Mouse (Mus musculus) stomach, embryonic 16.5 days (tissue): ENCODE results near the gene Tcf7. TPM values are rescaled to one million over a fixed set of nuclear protein-coding genes. Genes with fewer than 3 reads are reported as not detected.

ENCODE experiments used
- ATAC-seq: fragments of 200-750 bp; cut with Nextera tagmentation; 2 replicates; pipeline ENCODE4 v1.8.0; 2017; ENCODE audit warnings: moderate number of reproducible peaks, moderate TSS enrichment; ENCODE audit not compliant: insufficient read depth, low FRiP score
- H3K27ac ChIP-seq: fragments of 300-500 bp; sonication (generic); 2 replicates; pipeline ENCODE4 v1.5.1; 2014; ENCODE audit warnings: low read length
- H3K27me3 ChIP-seq: fragments of 300-500 bp; sonication (generic); 2 replicates; pipeline ENCODE4 v1.6.1; 2014; ENCODE audit warnings: low read length, control low read depth, mixed read lengths; ENCODE audit not compliant: control insufficient read depth, insufficient read depth
- H3K36me3 ChIP-seq: fragments of 300-500 bp; sonication (generic); 2 replicates; pipeline ENCODE4 v1.6.1; 2014; ENCODE audit warnings: low read length; ENCODE audit not compliant: control insufficient read depth, insufficient read depth
- H3K4me1 ChIP-seq: fragments of 300-500 bp; sonication (generic); 2 replicates; pipeline ENCODE4 v1.6.1; 2014; ENCODE audit warnings: low read length, control low read depth, mixed read lengths; ENCODE audit not compliant: control insufficient read depth, insufficient read depth
- H3K4me2 ChIP-seq: fragments of 300-500 bp; sonication (generic); 2 replicates; pipeline ENCODE4 v1.6.1; 2014; ENCODE audit warnings: low read depth, low read length, mixed read lengths
- H3K4me3 ChIP-seq: fragments of 300-500 bp; sonication (generic); replicated peaks from 2 replicates; pipeline ENCODE4 v1.5.1; 2014; ENCODE audit warnings: mild to moderate bottlenecking, low read length
- H3K9ac ChIP-seq: fragments of 300-500 bp; sonication (generic); 2 replicates; pipeline ENCODE4 v1.6.1; 2014; ENCODE audit warnings: low read length
- H3K9me3 ChIP-seq: fragments of 300-500 bp; sonication (generic); replicated peaks from 2 replicates; pipeline ENCODE4 v1.6.1; 2016; ENCODE audit warnings: low read length, control low read depth; ENCODE audit not compliant: control insufficient read depth
- WGBS: fragments of 180-500 bp; shearing (Covaris S2); extraction: QIAGEN DNeasy Blood & Tissue Kit; methylation state at CpG from one replicate; pipeline ENCODE4 v1.1.7; 2014; 5-methylcytosine and 5-hydroxymethylcytosine counted together
- polyA plus RNA-seq: library from polyadenylated mRNA; unstranded; fragments of >200 nt; fragmentation: Nextera tagmentation; extraction: Ambion mirVana; gene quantifications from 2 replicates; pipeline ENCODE4 v1.2.1, GENCODE M21; 2015

Gene Tcf7
- polyA plus RNA-seq, 1 experiment from 2014 or later: 2.8 TPM

- WGBS: 73% methylated on average over 14 of the region's 14 CpGs
Observed at GRCm38 (mm10) chr11:52310709-52311108, 27.9 kb upstream of the Tcf7 start.

GRCm38 (mm10) chr11:52309487-52309886, 26.7 kb upstream of the Tcf7 start:
- WGBS: 54% methylated on average over 3 of the region's 3 CpGs
- H3K4me1 ChIP-seq: 0 out of 2 replicates have a peak, but pooled peaks cover under 1% of the 10 kb centered on the region
- H3K27me3 ChIP-seq: no peaks in the 10 kb centered on the region
- H3K4me2 ChIP-seq: no peak overlapping the region
- H3K9ac ChIP-seq: no peak overlapping the region
- H3K27ac ChIP-seq: no peak overlapping the region
- no peak overlapping the region for H3K4me3 ChIP-seq
- no peaks in the 10 kb centered on the region for H3K36me3 ChIP-seq
- ATAC-seq: no peak
- no peaks in the 10 kb centered on the region for H3K9me3 ChIP-seq

More at GRCm38 (mm10) chr11:52310709-52311108, 27.9 kb upstream of the Tcf7 start:
- Histone ChIP-seq H3K9ac (no peak overlapping the region), H3K27ac (no peak overlapping the region), H3K4me3 (no peak overlapping the region), H3K9me3 (no peaks in the 10 kb centered on the region), H3K27me3 (no peaks in the 10 kb centered on the region), H3K4me2 (no peak overlapping the region), H3K4me1 (0 out of 2 replicates have a peak, but pooled peaks cover 2% of the 10 kb centered on the region), H3K36me3 (no peaks in the 10 kb centered on the region)
- no peak for ATAC-seq

GRCm38 (mm10) chr11:52306431-52306830, 23.6 kb upstream of the Tcf7 start:
- Histone ChIP-seq H3K4me3 (no peak overlapping the region), H3K27me3 (no peaks in the 10 kb centered on the region), H3K4me1 (no peaks in the 10 kb centered on the region), H3K9ac (no peak overlapping the region), H3K9me3 (no peaks in the 10 kb centered on the region), H3K36me3 (no peaks in the 10 kb centered on the region), H3K27ac (no peak overlapping the region), H3K4me2 (no peak overlapping the region)
- no peak for ATAC-seq
- 70% methylated on average over 7 of the region's 7 CpGs for WGBS

- Histone ChIP-seq H3K27ac (no peak overlapping the region), H3K4me2 (no peak overlapping the region), H3K36me3 (no peaks in the 10 kb centered on the region), H3K27me3 (no peaks in the 10 kb centered on the region), H3K9me3 (no peaks in the 10 kb centered on the region), H3K4me3 (no peak overlapping the region), H3K4me1 (no peaks in the 10 kb centered on the region), H3K9ac (no peak overlapping the region)
- ATAC-seq: no peak
- WGBS: 52% methylated on average over 4 of the region's 4 CpGs
Observed at GRCm38 (mm10) chr11:52305266-52305665, 22.5 kb upstream of the Tcf7 start.

GRCm38 (mm10) chr11:52302668-52303067, 19.9 kb upstream of the Tcf7 start:
- ATAC-seq: no peak
- WGBS: 93% methylated on average over 3 of the region's 3 CpGs

GRCm38 (mm10) chr11:52299687-52300086, 16.9 kb upstream of the Tcf7 start:
- Histone ChIP-seq H3K36me3 (no peaks in the 10 kb centered on the region), H3K27me3 (no peaks in the 10 kb centered on the region), H3K9me3 (no peaks in the 10 kb centered on the region), H3K27ac (no peak overlapping the region), H3K4me1 (no peaks in the 10 kb centered on the region), H3K9ac (no peak overlapping the region), H3K4me2 (no peak overlapping the region), H3K4me3 (no peak overlapping the region)
- WGBS: 62% methylated on average over 7 of the region's 7 CpGs
- no peak for ATAC-seq

More at GRCm38 (mm10) chr11:52302668-52303067, 19.9 kb upstream of the Tcf7 start:
- no peaks in the 10 kb centered on the region for H3K9me3 ChIP-seq
- H3K36me3 ChIP-seq: no peaks in the 10 kb centered on the region
- no peaks in the 10 kb centered on the region for H3K27me3 ChIP-seq
- H3K9ac ChIP-seq: no peak overlapping the region
- no peak overlapping the region for H3K4me2 ChIP-seq
- no peaks in the 10 kb centered on the region for H3K4me1 ChIP-seq
- no peak overlapping the region for H3K4me3 ChIP-seq
- H3K27ac ChIP-seq: no peak overlapping the region

GRCm38 (mm10) chr11:52298955-52299354, 16.1 kb upstream of the Tcf7 start:
- no peak for ATAC-seq

GRCm38 (mm10) chr11:52297352-52297751, 14.5 kb upstream of the Tcf7 start:
- no peaks in the 10 kb centered on the region for H3K36me3 ChIP-seq
- no peak overlapping the region for H3K4me2 ChIP-seq
- no peaks in the 10 kb centered on the region for H3K9me3 ChIP-seq
- H3K4me1 ChIP-seq: no peaks in the 10 kb centered on the region
- H3K27me3 ChIP-seq: no peaks in the 10 kb centered on the region
- 13% methylated on average over 9 of the region's 9 CpGs for WGBS
- no peak overlapping the region for H3K9ac ChIP-seq
- ATAC-seq: peak; percentile 72; the same call in 1 of the 2 replicates
- no peak overlapping the region for H3K27ac ChIP-seq
- no peak overlapping the region for H3K4me3 ChIP-seq

More at GRCm38 (mm10) chr11:52298955-52299354, 16.1 kb upstream of the Tcf7 start:
- Histone ChIP-seq H3K27me3 (no peaks in the 10 kb centered on the region), H3K27ac (no peak overlapping the region), H3K9me3 (no peaks in the 10 kb centered on the region), H3K4me3 (no peak overlapping the region), H3K4me2 (no peak overlapping the region), H3K4me1 (no peaks in the 10 kb centered on the region), H3K36me3 (no peaks in the 10 kb centered on the region), H3K9ac (no peak overlapping the region)
- WGBS: 71% methylated on average over 9 of the region's 9 CpGs

- Histone ChIP-seq H3K4me2 (no peak overlapping the region), H3K9me3 (no peaks in the 10 kb centered on the region), H3K4me1 (no peaks in the 10 kb centered on the region), H3K36me3 (no peaks in the 10 kb centered on the region), H3K9ac (no peak overlapping the region), H3K27me3 (no peaks in the 10 kb centered on the region), H3K4me3 (no peak overlapping the region), H3K27ac (no peak overlapping the region)
- ATAC-seq: no peak
- WGBS: 81% methylated on average over 9 of the region's 9 CpGs
Observed at GRCm38 (mm10) chr11:52294103-52294502, 11.3 kb upstream of the Tcf7 start.

GRCm38 (mm10) chr11:52292894-52293293, 10.1 kb upstream of the Tcf7 start:
- H3K4me3 ChIP-seq: no peak overlapping the region
- ATAC-seq: no peak

More at GRCm38 (mm10) chr11:52292894-52293293, 10.1 kb upstream of the Tcf7 start:
- H3K27me3 ChIP-seq: no peaks in the 10 kb centered on the region
- H3K27ac ChIP-seq: no peak overlapping the region
- 72% methylated on average over 6 of the region's 6 CpGs for WGBS
- no peaks in the 10 kb centered on the region for H3K9me3 ChIP-seq
- no peaks in the 10 kb centered on the region for H3K36me3 ChIP-seq
- H3K4me1 ChIP-seq: no peaks in the 10 kb centered on the region
- H3K9ac ChIP-seq: no peak overlapping the region
- no peak overlapping the region for H3K4me2 ChIP-seq
